Mouse (Mus musculus): ENCODE data around the gene Grk5. TPM values are rescaled to one million over a fixed set of nuclear protein-coding genes. Genes with fewer than 3 reads are reported as not detected.

Grk5 gene
- polyA plus RNA-seq, 1 experiment from 2014 or later = 1.5 TPM

- no peaks in the 10 kb centered on the region for H3K36me3 ChIP-seq
- no peak overlapping the region for H3K4me2 ChIP-seq (replicated peaks)
- H3K27me3 ChIP-seq = no peaks in the 10 kb centered on the region
- no peak overlapping the region for H3K4me3 ChIP-seq
- no peaks in the 10 kb centered on the region for H3K4me1 ChIP-seq
- H3K27ac ChIP-seq = no peak overlapping the region
- H3K9me3 ChIP-seq = no peaks in the 10 kb centered on the region
- H3K9ac ChIP-seq = no peak overlapping the region
- 79% methylated on average over 1 of the region's 1 CpGs for WGBS
- ATAC-seq (ENCODE audit: low FRiP score, low read depth) = no peak
Observed at GRCm38 (mm10) chr19:60959706-60960230, 70.2 kb downstream of the Grk5 start.

- Histone ChIP-seq H3K9ac (no peak overlapping the region), H3K4me3 (no peak overlapping the region), H3K4me1 (no peaks in the 10 kb centered on the region), H3K4me2 (replicated peaks) (no peak overlapping the region), H3K9me3 (no peaks in the 10 kb centered on the region), H3K36me3 (no peaks in the 10 kb centered on the region), H3K27me3 (no peaks in the 10 kb centered on the region), H3K27ac (no peak overlapping the region)
- 84% methylated on average over 7 of the region's 7 CpGs for WGBS
- no peak for ATAC-seq (ENCODE audit: low FRiP score, low read depth)
Observed at GRCm38 (mm10) chr19:60962358-60963061, 73.0 kb downstream of the Grk5 start.

GRCm38 (mm10) chr19:60967909-60968308, 78.4 kb downstream of the Grk5 start:
- H3K9me3 ChIP-seq = no peaks in the 10 kb centered on the region
- H3K27me3 ChIP-seq = no peaks in the 10 kb centered on the region
- no peak for ATAC-seq (ENCODE audit: low FRiP score, low read depth)
- H3K4me3 ChIP-seq = no peak overlapping the region
- H3K4me1 ChIP-seq = no peaks in the 10 kb centered on the region
- whole genome bisulfite sequencing = 83% methylated on average over 1 of the region's 1 CpGs
- H3K27ac ChIP-seq = no peak overlapping the region
- no peak overlapping the region for H3K9ac ChIP-seq
- H3K36me3 ChIP-seq = no peaks in the 10 kb centered on the region
- H3K4me2 ChIP-seq (replicated peaks) = no peak overlapping the region

- H3K9ac ChIP-seq = no peak overlapping the region
- H3K4me2 ChIP-seq (replicated peaks) = no peak overlapping the region
- no peak overlapping the region for H3K27ac ChIP-seq
- H3K4me3 ChIP-seq = no peak overlapping the region
- 82% methylated on average over 3 of the region's 3 CpGs for WGBS
- no peaks in the 10 kb centered on the region for H3K4me1 ChIP-seq
- no peak for ATAC-seq (ENCODE audit: low FRiP score, low read depth)
- H3K36me3 ChIP-seq = no peaks in the 10 kb centered on the region
- H3K27me3 ChIP-seq = no peaks in the 10 kb centered on the region
- H3K9me3 ChIP-seq = no peaks in the 10 kb centered on the region
Observed at GRCm38 (mm10) chr19:60970406-60970805, 80.9 kb downstream of the Grk5 start.

GRCm38 (mm10) chr19:60971598-60971997, 82.0 kb downstream of the Grk5 start:
- Histone ChIP-seq H3K9me3 (no peaks in the 10 kb centered on the region), H3K36me3 (no peaks in the 10 kb centered on the region), H3K4me1 (no peaks in the 10 kb centered on the region), H3K4me2 (replicated peaks) (no peak overlapping the region), H3K27ac (no peak overlapping the region), H3K9ac (no peak overlapping the region), H3K4me3 (no peak overlapping the region), H3K27me3 (no peaks in the 10 kb centered on the region)
- 88% methylated on average over 1 of the region's 1 CpGs for WGBS
- no peak for ATAC-seq (ENCODE audit: low FRiP score, low read depth)

GRCm38 (mm10) chr19:60972281-60973015, 82.9 kb downstream of the Grk5 start:
- H3K27me3 ChIP-seq = no peaks in the 10 kb centered on the region
- no peak overlapping the region for H3K27ac ChIP-seq
- H3K9ac ChIP-seq = no peak overlapping the region
- H3K4me3 ChIP-seq = no peak overlapping the region
- no peaks in the 10 kb centered on the region for H3K4me1 ChIP-seq
- no peaks in the 10 kb centered on the region for H3K36me3 ChIP-seq
- no peak overlapping the region for H3K4me2 ChIP-seq (replicated peaks)
- no peak for ATAC-seq (ENCODE audit: low FRiP score, low read depth)
- H3K9me3 ChIP-seq = no peaks in the 10 kb centered on the region
- WGBS = 72% methylated on average over 1 of the region's 1 CpGs

- 98% methylated on average over 2 of the region's 2 CpGs for WGBS
- no peak overlapping the region for H3K4me3 ChIP-seq
- H3K27ac ChIP-seq = no peak overlapping the region
- no peak for ATAC-seq (ENCODE audit: low FRiP score, low read depth)
- no peaks in the 10 kb centered on the region for H3K9me3 ChIP-seq
- H3K36me3 ChIP-seq = no peaks in the 10 kb centered on the region
- no peak overlapping the region for H3K4me2 ChIP-seq (replicated peaks)
- no peaks in the 10 kb centered on the region for H3K4me1 ChIP-seq
- no peak overlapping the region for H3K9ac ChIP-seq
- H3K27me3 ChIP-seq = no peaks in the 10 kb centered on the region
Observed at GRCm38 (mm10) chr19:60973508-60973907, 84.0 kb downstream of the Grk5 start.

- 83% methylated on average over 1 of the region's 1 CpGs for WGBS
- Histone ChIP-seq H3K9me3 (no peaks in the 10 kb centered on the region), H3K4me3 (no peak overlapping the region), H3K9ac (no peak overlapping the region), H3K36me3 (no peaks in the 10 kb centered on the region), H3K4me2 (replicated peaks) (no peak overlapping the region), H3K27me3 (no peaks in the 10 kb centered on the region), H3K4me1 (no peaks in the 10 kb centered on the region), H3K27ac (no peak overlapping the region)
- ATAC-seq (ENCODE audit: low FRiP score, low read depth) = no peak
Observed at GRCm38 (mm10) chr19:60979581-60979980, 90.0 kb downstream of the Grk5 start.

- Histone ChIP-seq H3K4me1 (no peaks in the 10 kb centered on the region), H3K36me3 (no peaks in the 10 kb centered on the region), H3K4me3 (no peak overlapping the region), H3K27ac (no peak overlapping the region), H3K9me3 (no peaks in the 10 kb centered on the region), H3K27me3 (no peaks in the 10 kb centered on the region), H3K4me2 (replicated peaks) (no peak overlapping the region), H3K9ac (no peak overlapping the region)
- no peak for ATAC-seq (ENCODE audit: low FRiP score, low read depth)
- 82% methylated on average over 5 of the region's 5 CpGs for WGBS
Observed at GRCm38 (mm10) chr19:60981391-60981790, 91.8 kb downstream of the Grk5 start.

- WGBS = 77% methylated on average over 2 of the region's 2 CpGs
- H3K27ac ChIP-seq = no peak overlapping the region
- H3K4me2 ChIP-seq (replicated peaks) = no peak overlapping the region
- no peaks in the 10 kb centered on the region for H3K4me1 ChIP-seq
- ATAC-seq (ENCODE audit: low FRiP score, low read depth) = no peak
- no peak overlapping the region for H3K4me3 ChIP-seq
- no peaks in the 10 kb centered on the region for H3K36me3 ChIP-seq
- H3K9ac ChIP-seq = no peak overlapping the region
- no peaks in the 10 kb centered on the region for H3K9me3 ChIP-seq
- H3K27me3 ChIP-seq = no peaks in the 10 kb centered on the region
Observed at GRCm38 (mm10) chr19:60981894-60982293, 92.3 kb downstream of the Grk5 start.

- 84% methylated on average over 5 of the region's 5 CpGs for WGBS
- no peaks in the 10 kb centered on the region for H3K27me3 ChIP-seq
- no peaks in the 10 kb centered on the region for H3K36me3 ChIP-seq
- H3K9ac ChIP-seq = no peak overlapping the region
- H3K4me2 ChIP-seq (replicated peaks) = no peak overlapping the region
- no peak overlapping the region for H3K4me3 ChIP-seq
- no peak overlapping the region for H3K27ac ChIP-seq
- H3K9me3 ChIP-seq = no peaks in the 10 kb centered on the region
- no peak for ATAC-seq (ENCODE audit: low FRiP score, low read depth)
- H3K4me1 ChIP-seq = no peaks in the 10 kb centered on the region
Observed at GRCm38 (mm10) chr19:60989766-60990165, 100.2 kb downstream of the Grk5 start.

GRCm38 (mm10) chr19:60994214-60994613, 104.7 kb downstream of the Grk5 start:
- no peaks in the 10 kb centered on the region for H3K27me3 ChIP-seq
- no peaks in the 10 kb centered on the region for H3K4me1 ChIP-seq
- ATAC-seq (ENCODE audit: low FRiP score, low read depth) = no peak
- no peak overlapping the region for H3K27ac ChIP-seq
- H3K4me2 ChIP-seq (replicated peaks) = no peak overlapping the region
- H3K4me3 ChIP-seq = no peak overlapping the region
- WGBS = 60% methylated on average over 3 of the region's 3 CpGs
- H3K36me3 ChIP-seq = no peaks in the 10 kb centered on the region
- no peak overlapping the region for H3K9ac ChIP-seq
- H3K9me3 ChIP-seq = no peaks in the 10 kb centered on the region

All from limb, embryonic 13.5 days (tissue).